Mouse (Mus musculus): ENCODE measurements around the gene Kntc1. TPM values are rescaled to one million over a fixed set of nuclear protein-coding genes. Genes with fewer than 3 reads are reported as not detected.
"Not testable (repeated sequence)": the region's sequence is repeated elsewhere in the genome, so short reads cannot be mapped to it uniquely, and the experiment has no call there.

The Kntc1 gene
- polyA plus RNA-seq, 1 experiment = 0.54 TPM

- no peaks in the 10 kb centered on the region for H3K27me3 ChIP-seq (ENCODE audit: control insufficient read depth, insufficient read depth, low read length)
- WGBS = 87% methylated on average over 2 of the region's 2 CpGs
- TF ChIP-seq CTCF (IDR thresholded peaks at IDR 0.05; ENCODE audit: borderline replicate concordance, insufficient read depth, low read depth, low read length) (no peak), POLR2A (IDR thresholded peaks at IDR 0.05; ENCODE audit: borderline replicate concordance, insufficient read depth, low read length) (no peak)
Observed at GRCm38 (mm10) chr5:123730981-123731380, 18.5 kb upstream of the Kntc1 start.

GRCm38 (mm10) chr5:123744358-123744757 lies 5.2 kb upstream of the Kntc1 start:
- no peak for TF ChIP-seq CTCF (IDR thresholded peaks at IDR 0.05; ENCODE audit: borderline replicate concordance, insufficient read depth, low read depth, low read length)
- TF ChIP-seq POLR2A (IDR thresholded peaks at IDR 0.05; ENCODE audit: borderline replicate concordance, insufficient read depth, low read length) = no peak
- no peaks in the 10 kb centered on the region; the same call in 1 of the 2 replicates for H3K4me1 ChIP-seq (ENCODE audit: control insufficient read depth, insufficient read depth, low read length)
- H3K27ac ChIP-seq (ENCODE audit: insufficient read depth, low read length) = no peak overlapping the region
- no peaks in the 10 kb centered on the region for H3K27me3 ChIP-seq (ENCODE audit: control insufficient read depth, insufficient read depth, low read length)
- no peak overlapping the region for H3K4me3 ChIP-seq (replicated peaks; ENCODE audit: insufficient read depth, low read depth, low read length)
- 72% methylated on average over 2 of the region's 2 CpGs for WGBS
- DNase-seq = no peak

More at GRCm38 (mm10) chr5:123730981-123731380, 18.5 kb upstream of the Kntc1 start:
- Histone ChIP-seq H3K4me3 (replicated peaks; ENCODE audit: insufficient read depth, low read depth, low read length) (no peak overlapping the region), H3K27ac (ENCODE audit: insufficient read depth, low read length) (no peak overlapping the region), H3K4me1 (ENCODE audit: control insufficient read depth, insufficient read depth, low read length) (no peaks in the 10 kb centered on the region)
- DNase-seq = no peak

DNA sequence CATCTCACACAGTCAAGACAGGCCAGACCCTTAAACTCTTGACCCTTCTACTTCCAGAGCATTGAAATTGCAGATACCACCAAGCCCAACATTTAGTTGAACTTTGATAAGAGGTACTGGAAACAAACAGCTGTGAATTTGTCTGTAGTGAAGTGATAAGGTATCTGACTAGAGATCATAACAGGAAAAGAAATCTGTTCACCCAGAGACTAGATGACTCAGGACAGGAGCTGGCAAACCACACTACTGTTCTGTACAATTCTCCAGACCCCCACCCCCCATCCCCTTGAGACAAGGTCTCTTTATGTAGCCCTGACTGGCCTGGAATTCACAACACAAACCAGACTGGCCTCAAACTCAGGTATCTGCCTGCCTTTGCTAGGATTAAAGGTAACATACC lies 3.3 kb upstream of the Kntc1 start:
- Histone ChIP-seq H3K4me1 (ENCODE audit: control insufficient read depth, insufficient read depth, low read length) (no peaks in the 10 kb centered on the region; the same call in 1 of the 2 replicates), H3K27me3 (ENCODE audit: control insufficient read depth, insufficient read depth, low read length) (no peaks in the 10 kb centered on the region), H3K4me3 (replicated peaks; ENCODE audit: insufficient read depth, low read depth, low read length) (peak overlapping the region; percentile 8), H3K27ac (ENCODE audit: insufficient read depth, low read length) (no peak overlapping the region)
- no peak for DNase-seq
- TF ChIP-seq POLR2A (IDR thresholded peaks at IDR 0.05; ENCODE audit: borderline replicate concordance, insufficient read depth, low read length) = no peak
- TF ChIP-seq CTCF (IDR thresholded peaks at IDR 0.05; ENCODE audit: borderline replicate concordance, insufficient read depth, low read depth, low read length) = no peak

- no peak for DNase-seq
- H3K4me1 ChIP-seq (ENCODE audit: control insufficient read depth, insufficient read depth, low read length) = no peaks in the 10 kb centered on the region; the same call in 1 of the 2 replicates
- H3K27ac ChIP-seq (ENCODE audit: insufficient read depth, low read length) = no peak overlapping the region
- peak overlapping the region; percentile 44 for H3K4me3 ChIP-seq (replicated peaks; ENCODE audit: insufficient read depth, low read depth, low read length)
- H3K27me3 ChIP-seq (ENCODE audit: control insufficient read depth, insufficient read depth, low read length) = no peaks in the 10 kb centered on the region
- TF ChIP-seq POLR2A (IDR thresholded peaks at IDR 0.05; ENCODE audit: borderline replicate concordance, insufficient read depth, low read length) (no peak), CTCF (IDR thresholded peaks at IDR 0.05; ENCODE audit: borderline replicate concordance, insufficient read depth, low read depth, low read length) (no peak)
- WGBS = 3% methylated on average over 7 of the region's 7 CpGs
Observed at GRCm38 (mm10) chr5:123747604-123748003, 1.9 kb upstream of the Kntc1 start.

DNA sequence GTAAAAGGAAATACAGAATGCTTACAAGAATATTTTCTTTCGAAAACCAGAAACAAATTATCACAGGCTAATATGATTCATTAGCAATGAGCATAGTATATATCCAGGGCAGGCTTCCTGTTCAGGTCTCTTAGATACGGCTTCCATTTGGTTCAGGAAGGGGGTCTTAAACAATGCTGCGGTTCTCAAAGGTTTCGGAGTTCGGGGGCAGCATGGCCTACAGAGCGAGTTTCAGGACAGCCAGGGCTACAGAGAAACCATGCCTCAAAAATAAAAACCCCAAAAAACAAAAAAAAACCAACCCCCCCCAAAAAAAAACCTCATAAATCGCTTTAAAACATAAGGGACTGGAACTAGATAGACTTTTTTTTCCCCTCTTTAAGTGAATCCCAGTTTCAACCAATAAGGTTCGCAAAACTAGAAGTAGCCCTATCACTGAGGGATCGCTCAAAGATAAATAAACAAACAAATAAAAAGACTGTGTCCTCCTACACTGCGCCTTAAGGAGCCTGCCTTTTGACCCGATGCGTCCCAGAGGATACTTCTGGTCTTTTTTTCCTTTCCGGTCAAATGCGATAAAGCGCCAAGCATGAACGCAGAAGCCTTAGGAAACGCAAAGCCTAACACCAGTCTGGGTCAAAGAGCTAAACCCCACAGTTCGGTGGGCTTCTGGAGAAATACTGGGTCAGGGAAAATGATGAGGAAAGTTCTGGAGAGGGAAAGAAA lies 1.0 kb upstream of the Kntc1 start:
- H3K4me1 ChIP-seq (ENCODE audit: control insufficient read depth, insufficient read depth, low read length) = no peaks in the 10 kb centered on the region; the same call in 1 of the 2 replicates
- no peak for TF ChIP-seq CTCF (IDR thresholded peaks at IDR 0.05; ENCODE audit: borderline replicate concordance, insufficient read depth, low read depth, low read length)
- TF ChIP-seq POLR2A (IDR thresholded peaks at IDR 0.05; ENCODE audit: borderline replicate concordance, insufficient read depth, low read length) = no peak
- under 1% methylated on average over 18 of the region's 18 CpGs for WGBS
- DNase-seq = no peak
- H3K27ac ChIP-seq (ENCODE audit: insufficient read depth, low read length) = peak overlapping the region; percentile 10; the same call in 1 of the 2 replicates
- no peaks in the 10 kb centered on the region for H3K27me3 ChIP-seq (ENCODE audit: control insufficient read depth, insufficient read depth, low read length)
- peak overlapping the region; percentile 75 for H3K4me3 ChIP-seq (replicated peaks; ENCODE audit: insufficient read depth, low read depth, low read length)

DNA sequence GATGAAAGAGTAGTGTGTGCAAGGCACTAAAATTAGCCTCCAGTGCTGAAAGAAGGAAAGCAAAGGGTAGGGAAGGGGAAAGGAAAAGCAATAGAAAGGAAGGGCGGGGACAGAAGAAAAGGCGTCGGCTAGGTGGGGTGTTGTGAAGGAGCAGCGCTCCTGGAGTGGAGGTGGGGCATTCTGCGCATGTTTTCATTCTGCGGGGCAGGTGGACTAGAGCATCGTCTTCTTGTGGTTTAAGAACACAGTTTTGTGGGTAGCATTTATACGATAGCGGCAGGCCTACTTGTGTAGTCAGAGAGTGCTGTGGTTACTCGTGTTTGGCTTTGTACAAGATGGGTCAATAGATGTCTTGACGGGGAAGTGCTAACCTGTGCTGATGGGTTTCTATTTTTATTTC lies 16.0 kb downstream of the Kntc1 start:
- H3K4me1 ChIP-seq (ENCODE audit: control insufficient read depth, insufficient read depth, low read length) = no peaks in the 10 kb centered on the region
- TF ChIP-seq POLR2A (IDR thresholded peaks at IDR 0.05; ENCODE audit: borderline replicate concordance, insufficient read depth, low read length) = no peak
- no peak for TF ChIP-seq CTCF (IDR thresholded peaks at IDR 0.05; ENCODE audit: borderline replicate concordance, insufficient read depth, low read depth, low read length)
- DNase-seq = no peak
- H3K27me3 ChIP-seq (ENCODE audit: control insufficient read depth, insufficient read depth, low read length) = no peaks in the 10 kb centered on the region
- H3K4me3 ChIP-seq (replicated peaks; ENCODE audit: insufficient read depth, low read depth, low read length) = no peak overlapping the region
- 96% methylated on average over 11 of the region's 11 CpGs for WGBS
- H3K27ac ChIP-seq (ENCODE audit: insufficient read depth, low read length) = no peak overlapping the region

DNA sequence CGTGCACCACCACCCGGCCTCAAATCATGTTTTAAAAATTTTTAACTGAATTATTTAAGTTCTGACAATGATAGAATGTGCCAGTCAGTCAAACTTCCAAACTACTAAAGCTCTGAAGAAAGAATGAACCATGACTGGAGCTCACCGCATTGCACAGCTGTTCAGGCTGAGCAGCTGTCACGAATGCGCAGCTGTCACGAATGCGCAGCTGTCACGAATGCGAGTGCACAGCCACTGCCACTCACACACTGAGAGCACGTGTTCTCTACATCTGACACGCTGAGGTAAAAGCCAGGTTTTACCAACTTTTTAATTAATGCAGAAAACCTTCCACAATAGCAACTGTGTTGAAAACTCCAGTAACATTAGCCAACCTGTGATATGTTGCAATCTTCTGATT lies 16.9 kb downstream of the Kntc1 start:
- H3K27me3 ChIP-seq (ENCODE audit: control insufficient read depth, insufficient read depth, low read length); H3K4me1 ChIP-seq (ENCODE audit: control insufficient read depth, insufficient read depth, low read length); H3K4me3 ChIP-seq (replicated peaks; ENCODE audit: insufficient read depth, low read depth, low read length); DNase-seq; H3K27ac ChIP-seq (ENCODE audit: insufficient read depth, low read length): not testable (repeated sequence)
- 65% methylated on average over 11 of the region's 11 CpGs for WGBS

DNA sequence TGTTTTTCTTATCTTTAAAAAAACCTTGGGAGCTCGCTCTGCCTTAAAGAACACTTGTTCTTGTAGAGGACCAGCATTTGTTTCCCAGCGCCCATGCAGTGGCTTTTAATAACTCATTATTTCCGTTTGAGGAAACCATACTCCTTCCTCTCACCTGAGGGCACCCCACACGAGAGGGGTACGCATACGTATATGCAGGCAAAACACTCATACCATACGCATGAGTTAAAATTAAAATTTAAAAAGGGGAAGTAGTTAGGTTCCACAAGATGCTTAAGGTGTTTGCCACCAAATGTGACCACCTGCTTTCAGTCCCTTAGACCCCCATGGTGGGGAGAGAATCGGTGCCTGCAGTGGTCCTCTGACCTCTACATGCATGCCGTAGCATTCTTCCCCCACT lies 23.9 kb downstream of the Kntc1 start:
- H3K27me3 ChIP-seq (ENCODE audit: control insufficient read depth, insufficient read depth, low read length) = no peaks in the 10 kb centered on the region
- TF ChIP-seq CTCF (IDR thresholded peaks at IDR 0.05; ENCODE audit: borderline replicate concordance, insufficient read depth, low read depth, low read length) (no peak), POLR2A (IDR thresholded peaks at IDR 0.05; ENCODE audit: borderline replicate concordance, insufficient read depth, low read length) (no peak)
- H3K4me1 ChIP-seq (ENCODE audit: control insufficient read depth, insufficient read depth, low read length) = no peaks in the 10 kb centered on the region
- WGBS = 95% methylated on average over 9 of the region's 9 CpGs
- H3K4me3 ChIP-seq (replicated peaks; ENCODE audit: insufficient read depth, low read depth, low read length) = no peak overlapping the region
- DNase-seq = no peak
- no peak overlapping the region for H3K27ac ChIP-seq (ENCODE audit: insufficient read depth, low read length)

Data from cerebellum, adult 2 months (tissue).